Mouse (Mus musculus) neural tube, embryonic 11.5 days (tissue): ENCODE results near the gene Ect2l. TPM values are rescaled to one million over a fixed set of nuclear protein-coding genes. Genes with fewer than 3 reads are reported as not detected.

ENCODE experiments used
- ATAC-seq: fragments of 200-750 bp; cut with Nextera tagmentation; 2 replicates; pipeline ENCODE4 v1.8.0; 2017; ENCODE audit warnings: moderate number of reproducible peaks, mild to moderate bottlenecking, moderate TSS enrichment, moderate library complexity; ENCODE audit not compliant: insufficient read depth, low FRiP score, low TSS enrichment
- DNase-seq: peaks from one replicate; pipeline ENCODE4 v3.0.0-alpha.2; 2015; ENCODE audit warnings: low spot score
- H3K27ac ChIP-seq: fragments of 300-500 bp; sonication (generic); 2 replicates; pipeline ENCODE4 v1.5.1; 2014; ENCODE audit warnings: low read depth, mild to moderate bottlenecking, low read length
- H3K27me3 ChIP-seq: fragments of 300-500 bp; sonication (generic); 2 replicates; pipeline ENCODE4 v1.6.1; 2014; ENCODE audit warnings: mild to moderate bottlenecking, low read length, mixed read lengths; ENCODE audit not compliant: control insufficient read depth, insufficient read depth
- H3K36me3 ChIP-seq: fragments of 300-500 bp; sonication (generic); 2 replicates; pipeline ENCODE4 v1.6.1; 2014; ENCODE audit warnings: mild to moderate bottlenecking, low read length, moderate library complexity, mixed read lengths; ENCODE audit not compliant: control insufficient read depth, insufficient read depth
- H3K4me1 ChIP-seq: fragments of 300-500 bp; sonication (generic); 2 replicates; pipeline ENCODE4 v1.6.1; 2014; ENCODE audit warnings: low read length, mixed read lengths; ENCODE audit not compliant: control insufficient read depth, insufficient read depth
- H3K4me2 ChIP-seq: fragments of 300-500 bp; sonication (generic); 2 replicates; pipeline ENCODE4 v1.6.1; 2014; ENCODE audit warnings: low read depth, mild to moderate bottlenecking, moderate library complexity
- H3K4me3 ChIP-seq: fragments of 300-500 bp; sonication (generic); 2 replicates; pipeline ENCODE4 v1.5.1; 2014; ENCODE audit warnings: low read depth, low read length
- H3K9ac ChIP-seq: fragments of 300-500 bp; sonication (generic); 2 replicates; pipeline ENCODE4 v1.6.1; 2014; ENCODE audit warnings: mild to moderate bottlenecking, low read length
- H3K9me3 ChIP-seq: fragments of 300-500 bp; sonication (generic); 2 replicates; pipeline ENCODE4 v1.6.1; 2016; ENCODE audit warnings: low read length; ENCODE audit not compliant: control insufficient read depth
- WGBS: fragments of 180-500 bp; shearing (Covaris S2); extraction: QIAGEN DNeasy Blood & Tissue Kit; methylation state at CpG from one replicate; pipeline ENCODE4 v1.1.7; 2014; 5-methylcytosine and 5-hydroxymethylcytosine counted together
- polyA plus RNA-seq: library from polyadenylated mRNA; unstranded; fragments of >200 nt; fragmentation: Nextera tagmentation; extraction: Ambion mirVana; gene quantifications from 2 replicates; pipeline ENCODE4 v1.2.1, GENCODE M21; 2014

Gene Ect2l
- polyA plus RNA-seq, 1 experiment from 2014 or later, result 0.29 TPM

- 91% methylated on average over 10 of the region's 10 CpGs for WGBS
- Histone ChIP-seq H3K36me3 (no peaks in the 10 kb centered on the region), H3K27ac (no peak overlapping the region), H3K9me3 (no peaks in the 10 kb centered on the region), H3K27me3 (no peaks in the 10 kb centered on the region), H3K4me1 (no peaks in the 10 kb centered on the region), H3K9ac (no peak overlapping the region), H3K4me3 (no peak overlapping the region), H3K4me2 (no peak overlapping the region)
- ATAC-seq, result no peak
- DNase-seq, result no peak
These were observed 78.7 kb downstream of the Ect2l start for GRCm38 (mm10) chr10:18131666-18132650.

- 92% methylated on average over 5 of the region's 5 CpGs for WGBS
- Histone ChIP-seq H3K4me2 (no peak overlapping the region), H3K4me1 (no peaks in the 10 kb centered on the region), H3K9me3 (no peaks in the 10 kb centered on the region), H3K27ac (no peak overlapping the region), H3K9ac (no peak overlapping the region), H3K36me3 (0 out of 2 replicates have a peak, but pooled peaks cover 2% of the 10 kb centered on the region), H3K4me3 (no peak overlapping the region), H3K27me3 (no peaks in the 10 kb centered on the region)
- DNase-seq (no peak), ATAC-seq (no peak)
These were observed 80.4 kb downstream of the Ect2l start for GRCm38 (mm10) chr10:18130276-18130675.

GRCm38 (mm10) chr10:18118336-18118735 is 92.4 kb downstream of the Ect2l start:
- Histone ChIP-seq H3K9me3 (no peaks in the 10 kb centered on the region), H3K4me1 (no peaks in the 10 kb centered on the region), H3K36me3 (peaks cover 9% of the 10 kb centered on the region), H3K27ac (no peak overlapping the region), H3K4me2 (no peak overlapping the region), H3K27me3 (no peaks in the 10 kb centered on the region), H3K4me3 (no peak overlapping the region), H3K9ac (no peak overlapping the region)
- WGBS, result 69% methylated on average over 8 of the region's 8 CpGs
- ATAC-seq (no peak), DNase-seq (no peak)

GRCm38 (mm10) chr10:18113473-18114093 is 97.1 kb downstream of the Ect2l start:
- Histone ChIP-seq H3K4me2 (no peak overlapping the region), H3K36me3 (peaks cover 2% of the 10 kb centered on the region; the same call in 1 of the 2 replicates)
- 87% methylated on average over 10 of the region's 10 CpGs for WGBS

GRCm38 (mm10) chr10:18110940-18111339 is 99.8 kb downstream of the Ect2l start:
- no peak overlapping the region for H3K4me3 ChIP-seq
- no peak overlapping the region for H3K9ac ChIP-seq
- ATAC-seq, result no peak
- no peak overlapping the region for H3K27ac ChIP-seq
- H3K36me3 ChIP-seq, result peaks cover 2% of the 10 kb centered on the region; the same call in 1 of the 2 replicates
- H3K4me2 ChIP-seq, result no peak overlapping the region
- H3K9me3 ChIP-seq, result no peaks in the 10 kb centered on the region
- no peak for DNase-seq
- no peaks in the 10 kb centered on the region for H3K27me3 ChIP-seq
- no peaks in the 10 kb centered on the region for H3K4me1 ChIP-seq

More at GRCm38 (mm10) chr10:18113473-18114093, 97.1 kb downstream of the Ect2l start:
- ATAC-seq, result no peak
- DNase-seq, result no peak
- no peak overlapping the region for H3K9ac ChIP-seq
- H3K9me3 ChIP-seq, result no peaks in the 10 kb centered on the region
- H3K27ac ChIP-seq, result no peak overlapping the region
- H3K4me3 ChIP-seq, result no peak overlapping the region
- no peaks in the 10 kb centered on the region for H3K27me3 ChIP-seq
- H3K4me1 ChIP-seq, result no peaks in the 10 kb centered on the region

GRCm38 (mm10) chr10:18107471-18107870 is 103.2 kb downstream of the Ect2l start:
- DNase-seq (no peak), ATAC-seq (no peak)
- no peak overlapping the region for H3K4me2 ChIP-seq
- H3K4me3 ChIP-seq, result no peak overlapping the region
- H3K27ac ChIP-seq, result no peak overlapping the region
- H3K9ac ChIP-seq, result no peak overlapping the region
- 0 out of 2 replicates have a peak, but pooled peaks cover 2% of the 10 kb centered on the region for H3K36me3 ChIP-seq
- H3K4me1 ChIP-seq, result no peaks in the 10 kb centered on the region
- no peaks in the 10 kb centered on the region for H3K27me3 ChIP-seq
- 89% methylated on average over 5 of the region's 5 CpGs for WGBS
- no peaks in the 10 kb centered on the region for H3K9me3 ChIP-seq

GRCm38 (mm10) chr10:18102166-18102565 is 108.5 kb downstream of the Ect2l start:
- H3K27ac ChIP-seq, result no peak overlapping the region
- no peaks in the 10 kb centered on the region for H3K4me1 ChIP-seq
- no peaks in the 10 kb centered on the region for H3K27me3 ChIP-seq
- 0 out of 2 replicates have a peak, but pooled peaks cover 2% of the 10 kb centered on the region for H3K36me3 ChIP-seq
- no peak for ATAC-seq
- no peak overlapping the region for H3K9ac ChIP-seq
- 69% methylated on average over 5 of the region's 5 CpGs for WGBS
- DNase-seq, result no peak
- no peak overlapping the region for H3K4me3 ChIP-seq
- no peaks in the 10 kb centered on the region for H3K9me3 ChIP-seq
- H3K4me2 ChIP-seq, result no peak overlapping the region

GRCm38 (mm10) chr10:18090691-18091090 is 120.0 kb downstream of the Ect2l start:
- DNase-seq (no peak), ATAC-seq (no peak)
- no peak overlapping the region for H3K27ac ChIP-seq
- H3K4me1 ChIP-seq, result no peaks in the 10 kb centered on the region
- H3K4me3 ChIP-seq, result no peak overlapping the region
- no peak overlapping the region for H3K4me2 ChIP-seq
- H3K36me3 ChIP-seq, result peaks cover 5% of the 10 kb centered on the region
- no peaks in the 10 kb centered on the region for H3K9me3 ChIP-seq
- no peak overlapping the region for H3K9ac ChIP-seq
- no peaks in the 10 kb centered on the region for H3K27me3 ChIP-seq
